Mouse (Mus musculus) limb, embryonic 14.5 days (tissue): Measurements from ENCODE around the gene Cabp2. TPM values are rescaled to one million over a fixed set of nuclear protein-coding genes. Genes with fewer than 3 reads are reported as not detected.

ENCODE experiments used
- ATAC-seq: fragments of 200-750 bp; cut with Nextera tagmentation; 2 replicates; pipeline ENCODE4 v1.8.0; 2017; ENCODE audit warnings: low read depth, moderate number of reproducible peaks, moderate TSS enrichment; ENCODE audit not compliant: low FRiP score
- DNase-seq: peaks from one replicate; pipeline ENCODE4 v3.0.0-alpha.2; 2015; ENCODE audit warnings: low spot score
- H3K27ac ChIP-seq: fragments of 300-500 bp; sonication (generic); replicated peaks from 2 replicates; pipeline ENCODE4 v1.5.1; 2014; ENCODE audit warnings: low read depth, mild to moderate bottlenecking, low read length, moderate library complexity, mixed read lengths
- H3K27me3 ChIP-seq: fragments of 300-500 bp; sonication (generic); 2 replicates; pipeline ENCODE4 v1.6.1; 2014; ENCODE audit warnings: low read length, mixed read lengths; ENCODE audit not compliant: control insufficient read depth, insufficient read depth
- H3K36me3 ChIP-seq: fragments of 300-500 bp; sonication (generic); 2 replicates; pipeline ENCODE4 v1.6.1; 2014; ENCODE audit warnings: mild to moderate bottlenecking, low read length, moderate library complexity, mixed read lengths; ENCODE audit not compliant: control insufficient read depth, insufficient read depth
- H3K4me1 ChIP-seq: fragments of 300-500 bp; sonication (generic); 2 replicates; pipeline ENCODE4 v1.6.1; 2014; ENCODE audit warnings: antibody characterized with exemption, low read length, mixed read lengths; ENCODE audit not compliant: control insufficient read depth, insufficient read depth
- H3K4me2 ChIP-seq: fragments of 300-500 bp; sonication (generic); replicated peaks from 2 replicates; pipeline ENCODE4 v1.6.1; 2014; ENCODE audit warnings: low read depth, mild to moderate bottlenecking, low read length, moderate library complexity; ENCODE audit not compliant: severe bottlenecking
- H3K4me3 ChIP-seq: fragments of 300-500 bp; sonication (generic); replicated peaks from 2 replicates; pipeline ENCODE4 v1.5.1; 2014; ENCODE audit warnings: low read length
- H3K9ac ChIP-seq: fragments of 300-500 bp; sonication (generic); 2 replicates; pipeline ENCODE4 v1.6.1; 2014; ENCODE audit warnings: mild to moderate bottlenecking, low read depth, low read length, moderate library complexity; ENCODE audit not compliant: severe bottlenecking
- H3K9me3 ChIP-seq: fragments of 300-500 bp; sonication (generic); 2 replicates; pipeline ENCODE4 v1.6.1; 2016; ENCODE audit warnings: low read length; ENCODE audit not compliant: control insufficient read depth
- POLR2A ChIP-seq: fragments of 200-500 bp; IDR thresholded peaks from 2 replicates; pipeline ENCODE4 v1.8.0; 2012; ENCODE audit warnings: inconsistent platforms, mild to moderate bottlenecking, moderate library complexity, borderline replicate concordance; ENCODE audit not compliant: insufficient read depth, insufficient read length; ENCODE audit errors: extremely low read depth
- WGBS: fragments of 180-500 bp; shearing (Covaris S2); extraction: QIAGEN DNeasy Blood & Tissue Kit; methylation state at CpG from one replicate; pipeline ENCODE4 v1.1.7; 2014; 5-methylcytosine and 5-hydroxymethylcytosine counted together
- polyA plus RNA-seq, 2 experiments: library from polyadenylated mRNA; depleted of rRNA in 1 of 2; stranded (reverse) in 1 of 2; unstranded in 1 of 2; fragments of >200 nt; fragmentation: Nextera tagmentation in 1 of 2; extraction: Ambion mirVana in 1 of 2; gene quantifications; 2 replicates each; pipeline versions ENCODE4 v1.2.1 to v1.2.3; 2012 to 2014

Gene Cabp2
- polyA plus RNA-seq, 2 experiments: not detected

GRCm38 (mm10) chr19:4113806-4114230, 32.4 kb downstream of the Cabp2 start:
- Histone ChIP-seq H3K36me3 (peaks cover 71% of the 10 kb centered on the region), H3K27ac (0 out of 2 replicates have a peak overlapping the region, but pooled peaks have one; percentile 19), H3K4me2 (no peak overlapping the region), H3K27me3 (no peaks in the 10 kb centered on the region), H3K9me3 (no peaks in the 10 kb centered on the region), H3K9ac (no peak overlapping the region), H3K4me1 (peaks cover 6% of the 10 kb centered on the region; the same call in 1 of the 2 replicates), H3K4me3 (no peak overlapping the region)
- TF ChIP-seq POLR2A: no peak
- ATAC-seq (no peak), DNase-seq (no peak)
- 27% methylated on average over 5 of the region's 5 CpGs for WGBS

GRCm38 (mm10) chr19:4114551-4114950, 33.2 kb downstream of the Cabp2 start:
- H3K9ac ChIP-seq: no peak overlapping the region
- no peak overlapping the region for H3K4me2 ChIP-seq
- no peak overlapping the region for H3K27ac ChIP-seq
- DNase-seq: no peak
- H3K27me3 ChIP-seq: no peaks in the 10 kb centered on the region
- no peak for TF ChIP-seq POLR2A
- H3K4me1 ChIP-seq: peaks cover 6% of the 10 kb centered on the region; the same call in 1 of the 2 replicates
- ATAC-seq: no peak
- H3K4me3 ChIP-seq: no peak overlapping the region
- peaks cover 73% of the 10 kb centered on the region for H3K36me3 ChIP-seq
- H3K9me3 ChIP-seq: no peaks in the 10 kb centered on the region
- 88% methylated on average over 10 of the region's 10 CpGs for WGBS

GRCm38 (mm10) chr19:4115144-4115543, 33.8 kb downstream of the Cabp2 start:
- peaks cover 6% of the 10 kb centered on the region; the same call in 1 of the 2 replicates for H3K4me1 ChIP-seq
- peaks cover 73% of the 10 kb centered on the region for H3K36me3 ChIP-seq
- H3K4me3 ChIP-seq: no peak overlapping the region
- no peak overlapping the region for H3K4me2 ChIP-seq
- H3K27ac ChIP-seq: no peak overlapping the region
- no peaks in the 10 kb centered on the region for H3K9me3 ChIP-seq
- ATAC-seq: no peak
- H3K9ac ChIP-seq: no peak overlapping the region
- WGBS: 96% methylated on average over 10 of the region's 10 CpGs
- TF ChIP-seq POLR2A: no peak
- no peak for DNase-seq
- no peaks in the 10 kb centered on the region for H3K27me3 ChIP-seq

GRCm38 (mm10) chr19:4115816-4116215, 34.4 kb downstream of the Cabp2 start:
- no peaks in the 10 kb centered on the region for H3K9me3 ChIP-seq
- H3K4me1 ChIP-seq: peaks cover 13% of the 10 kb centered on the region
- H3K4me2 ChIP-seq: no peak overlapping the region
- no peak for ATAC-seq
- no peak overlapping the region for H3K27ac ChIP-seq
- WGBS: 82% methylated on average over 11 of the region's 11 CpGs
- DNase-seq: no peak
- H3K9ac ChIP-seq: no peak overlapping the region
- no peaks in the 10 kb centered on the region for H3K27me3 ChIP-seq
- TF ChIP-seq POLR2A: no peak
- H3K36me3 ChIP-seq: peaks cover 73% of the 10 kb centered on the region
- H3K4me3 ChIP-seq: no peak overlapping the region

GRCm38 (mm10) chr19:4117006-4117405, 35.6 kb downstream of the Cabp2 start:
- H3K36me3 ChIP-seq: peaks cover 66% of the 10 kb centered on the region
- no peak overlapping the region for H3K4me2 ChIP-seq
- DNase-seq (no peak), ATAC-seq (no peak)
- no peaks in the 10 kb centered on the region for H3K27me3 ChIP-seq
- no peak for TF ChIP-seq POLR2A
- peaks cover 15% of the 10 kb centered on the region for H3K4me1 ChIP-seq
- H3K27ac ChIP-seq: no peak overlapping the region
- H3K9me3 ChIP-seq: no peaks in the 10 kb centered on the region
- no peak overlapping the region for H3K4me3 ChIP-seq
- WGBS: 98% methylated on average over 7 of the region's 7 CpGs
- no peak overlapping the region; the same call in 1 of the 2 replicates for H3K9ac ChIP-seq

GRCm38 (mm10) chr19:4118350-4118749, 37.0 kb downstream of the Cabp2 start:
- H3K9me3 ChIP-seq: no peaks in the 10 kb centered on the region
- ATAC-seq (no peak), DNase-seq (no peak)
- no peak for TF ChIP-seq POLR2A
- peaks cover 55% of the 10 kb centered on the region for H3K36me3 ChIP-seq
- WGBS: 95% methylated on average over 2 of the region's 2 CpGs
- peaks cover 15% of the 10 kb centered on the region for H3K4me1 ChIP-seq
- H3K9ac ChIP-seq: no peak overlapping the region
- no peaks in the 10 kb centered on the region for H3K27me3 ChIP-seq
- H3K27ac ChIP-seq: no peak overlapping the region
- no peak overlapping the region for H3K4me3 ChIP-seq
- H3K4me2 ChIP-seq: no peak overlapping the region
